Mouse (Mus musculus) frontal cortex, postnatal 36 days (tissue): Measurements from ENCODE around the gene Als2cr12.
"Not testable (repeated sequence)": the region's sequence is repeated elsewhere in the genome, so short reads cannot be mapped to it uniquely, and the experiment has no call there.

Experiments
- DNase-seq, 2 experiments: peaks; one replicate each; pipeline ENCODE4 v3.0.0; 2022; ENCODE audit warnings: low spot score in 2 of 2

Gene Als2cr12

DNA sequence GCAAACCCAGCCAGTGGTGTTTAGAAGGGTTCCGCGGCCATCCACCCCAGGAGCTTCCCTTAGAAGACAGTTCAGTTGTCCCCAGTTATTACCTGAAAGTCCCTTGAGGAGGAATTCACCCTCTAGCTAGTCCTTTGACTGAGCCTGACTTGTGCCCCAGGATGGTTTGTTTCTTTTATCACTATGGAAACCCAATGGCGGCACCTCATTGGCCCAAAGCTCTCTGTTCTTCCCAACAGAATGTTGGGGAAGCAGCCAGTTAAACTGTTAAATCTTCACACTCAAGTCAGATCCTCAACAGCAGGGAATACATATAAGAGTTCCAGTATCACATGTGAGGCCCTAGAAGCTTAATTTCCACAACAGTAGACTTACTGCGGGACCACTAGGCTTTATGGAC, at the start of gene Als2cr12:
Als2cr12 (minus strand) TSS at position 180 of the 400 bp plus-strand sequence.
- not testable (repeated sequence) for DNase-seq

DNA sequence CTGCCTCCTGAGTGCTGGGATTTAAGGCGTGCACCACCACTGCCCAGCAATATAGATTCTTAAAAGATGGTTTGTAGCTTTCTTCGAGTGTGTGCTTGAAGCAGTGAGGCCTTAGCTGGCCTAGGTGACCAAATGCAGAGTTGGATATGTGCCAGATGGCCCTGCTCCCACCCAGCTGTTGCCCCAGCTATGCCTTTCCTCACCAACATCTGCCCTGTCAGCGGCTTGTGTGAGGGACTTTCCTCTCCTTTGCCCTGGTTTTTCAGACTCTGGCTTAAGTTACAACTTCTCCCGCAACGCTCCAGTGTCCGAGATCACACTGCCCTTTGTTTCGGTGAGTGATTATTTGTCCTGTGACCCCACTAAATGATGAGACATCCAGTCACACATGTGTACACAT, 48.9 kb upstream of the Als2cr12 start:
- DNase-seq: no peak

DNA sequence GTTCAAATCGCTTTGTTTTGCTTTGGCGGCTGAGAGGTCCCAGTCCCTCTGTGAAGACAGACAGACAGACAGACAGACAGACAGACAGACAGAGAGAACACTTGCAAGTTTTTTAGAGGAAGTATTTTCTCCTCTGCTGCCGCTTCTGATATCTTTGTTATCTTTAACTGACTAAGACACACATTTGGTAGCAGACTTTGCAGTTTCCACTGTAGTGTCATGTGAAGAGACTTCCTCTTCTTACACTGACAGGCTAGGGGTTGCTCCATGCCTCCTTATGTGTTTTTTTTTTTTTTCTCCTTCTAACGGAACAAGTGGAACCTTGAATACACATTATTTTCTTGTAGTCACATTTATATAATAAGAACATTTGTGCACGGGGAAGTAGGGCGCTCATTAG, 47.5 kb upstream of the Als2cr12 start:
- no peak for DNase-seq

DNA sequence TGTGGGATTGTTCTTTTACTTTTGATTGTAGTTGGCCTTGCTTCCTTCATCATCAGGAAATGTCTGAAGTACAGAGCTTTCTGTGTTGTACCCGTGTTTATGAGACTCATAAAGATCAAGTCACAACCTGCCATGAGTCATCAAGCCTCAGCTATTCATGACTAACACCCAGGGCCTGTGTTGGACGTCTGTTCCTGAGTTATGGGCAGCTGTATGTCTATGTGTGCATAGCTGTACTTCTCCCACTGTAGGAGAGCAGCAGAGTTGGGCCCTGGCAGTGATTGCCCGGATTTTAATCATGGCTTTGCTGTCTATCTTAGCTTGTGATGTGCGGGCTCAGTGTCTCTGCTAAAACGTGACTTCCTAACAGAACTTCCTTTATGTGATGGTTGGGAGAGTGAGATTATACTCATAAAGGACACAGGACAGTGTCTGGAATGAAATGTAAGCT, 46.8 kb upstream of the Als2cr12 start:
- DNase-seq: no peak

DNA sequence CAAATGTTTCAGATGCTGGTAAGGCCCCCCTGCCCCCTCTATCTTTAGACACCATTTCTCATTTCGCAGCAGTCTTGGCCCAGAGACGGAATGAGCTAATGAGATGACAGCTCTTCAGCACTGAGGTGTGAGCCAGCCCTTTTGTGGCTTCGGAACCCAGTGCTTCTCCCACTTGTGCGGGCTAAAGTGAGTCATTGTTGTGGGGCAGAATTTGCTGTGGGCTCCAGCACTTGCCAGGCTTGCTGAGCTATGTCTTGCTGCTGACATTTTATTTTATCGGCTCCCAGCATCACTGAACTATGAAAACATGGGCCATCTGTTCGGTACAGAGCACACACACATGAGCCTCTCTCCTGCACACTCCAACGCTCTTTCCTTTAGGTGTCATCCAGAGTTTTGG, 43.7 kb upstream of the Als2cr12 start:
- peak; percentile 74 to 85 for DNase-seq

DNA sequence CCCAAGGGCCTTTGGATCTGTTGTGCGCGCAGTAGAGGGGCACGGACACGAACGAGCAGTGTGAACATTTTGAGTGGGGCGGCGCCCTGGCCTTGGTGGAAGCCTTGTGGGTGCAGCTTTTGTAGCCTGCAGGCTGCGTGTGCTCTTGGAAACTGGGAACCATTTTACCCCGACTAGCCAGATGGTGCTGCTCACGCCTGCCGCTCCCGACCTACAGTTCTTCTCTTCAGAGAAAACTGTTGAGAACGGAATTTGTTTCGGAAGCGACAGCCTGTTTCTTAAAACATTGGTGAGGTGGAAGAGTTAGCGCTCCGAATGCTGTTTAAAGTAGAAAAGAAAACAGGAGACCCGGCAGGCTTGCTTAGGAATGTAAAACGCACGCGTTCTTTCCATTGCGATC, 41.2 kb upstream of the Als2cr12 start:
- peak; percentile 64 to 87 for DNase-seq

DNA sequence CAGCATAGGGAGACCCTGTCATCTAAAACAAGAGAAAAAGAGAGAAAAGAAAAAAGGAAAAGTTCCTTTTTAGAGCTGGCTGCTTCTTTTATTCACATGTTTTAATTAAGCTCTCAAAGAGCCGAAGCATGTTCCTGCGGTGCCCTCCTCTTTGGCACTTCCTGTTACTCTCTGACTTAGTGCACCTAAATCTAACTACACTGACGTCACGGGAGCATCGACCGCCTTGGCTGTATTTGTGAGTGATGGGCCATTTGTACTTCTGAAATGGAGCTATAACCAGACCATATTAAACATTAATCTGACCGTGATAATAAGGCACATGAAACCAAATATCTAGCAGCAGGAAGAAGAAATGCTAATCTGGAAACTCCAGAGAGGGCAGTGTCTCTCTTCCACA, 40.2 kb upstream of the Als2cr12 start:
- no peak for DNase-seq

DNA sequence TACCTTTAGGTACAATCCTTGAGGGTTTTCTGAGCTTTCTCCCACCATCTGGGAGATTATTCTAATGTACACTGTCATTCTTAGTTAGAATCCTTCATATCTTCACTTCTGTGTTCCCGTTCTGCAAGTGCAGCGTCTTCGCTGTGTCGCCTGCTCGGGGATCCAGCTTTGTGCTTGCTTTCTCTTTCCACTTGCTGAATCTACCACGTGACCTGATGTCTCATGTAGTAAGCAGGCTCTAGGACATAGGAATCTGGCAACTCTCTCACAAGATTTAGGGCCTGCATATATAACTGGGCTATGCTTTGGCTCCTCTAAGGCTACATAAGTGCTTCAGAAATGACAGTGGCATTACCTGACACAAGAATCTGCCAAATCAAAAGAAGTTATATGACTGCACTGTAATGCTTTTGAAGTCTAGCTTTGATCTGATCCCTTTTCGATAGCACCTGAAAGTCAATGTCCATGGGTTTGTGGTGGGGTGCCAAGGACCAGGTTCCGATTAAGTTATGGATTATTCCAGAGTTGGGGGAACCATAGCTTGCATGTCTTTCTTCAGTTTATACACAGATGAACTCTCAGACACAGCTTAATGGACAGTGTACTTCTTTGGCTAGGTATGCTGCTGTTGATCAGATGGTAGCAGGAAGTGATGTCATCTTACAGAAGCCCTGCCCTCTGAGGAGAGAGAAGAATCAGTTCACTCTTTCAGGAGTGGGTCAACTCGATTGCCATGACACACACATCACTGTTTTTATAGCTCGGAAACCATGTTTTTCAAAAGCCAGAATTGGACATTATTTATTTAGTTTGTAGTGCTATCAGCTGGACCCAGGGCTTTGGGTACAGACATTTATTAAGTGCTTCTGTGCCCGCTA, 38.5 kb upstream of the Als2cr12 start:
- no peak for DNase-seq

DNA sequence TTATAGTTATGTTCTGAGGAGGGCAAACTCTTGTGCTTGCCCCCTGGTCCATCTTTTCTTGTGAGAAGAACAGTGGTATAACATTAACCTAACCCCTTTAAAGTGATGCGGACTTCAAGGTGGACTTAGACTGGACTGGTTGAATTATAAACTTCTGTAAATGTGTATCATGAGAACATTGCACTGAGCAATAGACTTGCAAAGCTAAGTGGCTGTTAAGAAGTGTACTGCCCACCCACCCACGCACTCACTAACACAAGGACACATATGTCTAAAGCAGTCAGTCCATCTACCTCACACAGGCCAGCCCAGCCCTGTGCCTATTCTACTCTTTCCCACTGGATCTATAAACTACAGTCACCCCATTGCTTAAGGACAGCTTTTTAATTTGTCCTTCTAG, 37.8 kb upstream of the Als2cr12 start:
- DNase-seq: no peak

DNA sequence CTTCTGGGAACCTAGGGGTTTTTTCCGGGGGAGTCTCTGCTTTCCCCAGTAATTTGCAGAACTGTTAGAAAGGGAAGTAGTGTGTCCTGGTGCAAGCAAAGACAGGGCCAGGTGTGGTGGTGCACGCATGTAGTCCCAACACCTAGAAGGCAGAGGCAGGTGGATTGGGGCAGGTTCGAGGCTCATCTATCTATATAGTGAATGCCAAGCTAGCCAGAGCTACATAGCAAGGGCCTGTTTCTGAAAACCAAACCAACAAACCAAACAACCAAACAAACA, 32.7 kb upstream of the Als2cr12 start:
- no peak for DNase-seq

DNA sequence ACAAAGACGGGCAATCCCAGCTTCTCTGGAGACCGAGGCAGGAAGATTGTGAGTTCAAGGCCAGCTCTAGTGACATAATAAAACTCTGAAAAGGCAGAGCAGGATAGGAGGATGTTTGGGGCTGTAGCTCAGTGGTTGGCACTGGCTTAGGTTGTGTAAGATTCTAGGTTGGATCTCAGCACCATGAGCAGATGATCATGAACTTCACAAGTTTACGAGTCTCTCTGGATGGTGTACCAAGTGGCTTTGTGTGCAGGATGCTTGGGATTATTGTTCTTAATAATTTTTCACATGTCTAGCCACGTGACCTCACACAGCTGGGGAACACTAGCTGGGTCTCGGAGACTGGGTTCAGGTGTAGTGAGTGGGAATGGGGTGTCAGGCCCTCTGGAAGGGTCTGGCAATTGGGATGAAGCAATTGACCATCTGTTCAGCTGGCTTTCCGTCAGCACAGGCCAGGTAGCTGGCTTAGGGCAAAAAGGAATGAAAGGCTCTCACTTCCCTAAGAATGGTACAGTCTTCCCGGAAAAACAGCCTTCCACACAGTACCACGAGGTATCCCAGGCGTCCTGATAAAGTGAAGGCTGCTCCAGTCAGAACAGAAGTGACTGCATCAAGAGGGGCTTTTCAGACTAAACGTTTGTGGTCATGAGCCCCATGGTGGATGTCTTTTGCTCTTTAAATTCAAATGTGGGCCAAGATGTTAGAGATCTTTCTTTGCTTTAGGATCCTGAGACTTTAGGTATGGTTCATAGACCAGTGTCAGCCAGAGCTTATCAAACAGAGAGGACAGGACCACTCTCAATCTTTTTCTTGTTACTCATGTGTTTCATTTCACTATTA, 32.2 kb upstream of the Als2cr12 start:
- DNase-seq: no peak

DNA sequence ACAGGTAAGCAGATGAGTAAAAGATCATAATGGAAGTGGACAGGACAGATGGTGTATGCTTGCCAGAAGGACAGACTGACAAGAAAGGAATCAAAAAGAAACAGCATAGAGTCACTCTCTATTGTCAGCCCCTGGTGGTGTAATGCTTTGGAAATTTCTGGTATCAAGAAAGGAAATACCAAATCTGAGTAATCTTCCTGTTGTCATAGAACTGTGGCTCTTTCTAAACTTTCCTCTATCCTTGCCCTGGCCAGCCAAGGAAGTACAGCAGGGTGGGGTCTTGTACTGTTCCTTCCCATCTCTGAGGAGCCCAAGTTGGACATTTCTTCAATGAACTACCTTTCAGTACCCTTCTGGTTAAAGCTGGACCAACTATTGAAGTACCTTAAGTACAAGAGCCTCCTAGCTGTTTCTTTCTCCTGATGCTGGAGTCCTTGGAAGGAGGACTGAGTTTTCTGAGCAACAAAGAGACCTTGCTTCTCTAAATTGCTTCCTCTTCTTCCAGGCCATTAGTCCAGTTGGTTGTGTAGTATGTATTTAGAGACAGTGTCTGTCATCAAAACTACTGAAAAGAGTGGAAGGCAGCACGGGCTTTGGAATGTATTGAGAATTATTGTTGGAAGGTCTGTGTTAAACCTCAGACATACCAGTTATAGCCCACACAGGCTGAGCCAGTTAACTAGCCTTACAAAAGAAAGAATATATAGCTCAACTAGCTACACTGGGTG, 31.4 kb upstream of the Als2cr12 start:
- DNase-seq: no peak

DNA sequence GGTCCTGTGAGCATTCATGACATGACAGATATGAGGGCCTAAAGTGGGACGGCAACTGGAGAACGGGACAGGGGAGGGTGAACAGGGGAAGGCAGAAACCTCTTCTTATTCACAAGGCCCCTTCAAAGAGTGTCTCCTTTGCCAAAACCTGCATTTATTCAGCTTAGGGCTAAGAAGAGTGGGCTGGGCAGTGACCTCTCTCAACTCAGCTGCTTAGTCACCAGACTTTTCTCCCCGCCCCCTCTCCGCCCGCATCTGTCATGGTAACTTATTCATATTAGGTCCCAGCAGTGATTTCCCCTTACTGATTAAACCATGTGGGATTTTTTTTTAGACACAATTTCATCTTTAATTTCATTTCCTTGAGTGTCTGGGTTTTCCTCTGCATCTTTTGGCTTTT, 30.0 kb upstream of the Als2cr12 start:
- no peak for DNase-seq

DNA sequence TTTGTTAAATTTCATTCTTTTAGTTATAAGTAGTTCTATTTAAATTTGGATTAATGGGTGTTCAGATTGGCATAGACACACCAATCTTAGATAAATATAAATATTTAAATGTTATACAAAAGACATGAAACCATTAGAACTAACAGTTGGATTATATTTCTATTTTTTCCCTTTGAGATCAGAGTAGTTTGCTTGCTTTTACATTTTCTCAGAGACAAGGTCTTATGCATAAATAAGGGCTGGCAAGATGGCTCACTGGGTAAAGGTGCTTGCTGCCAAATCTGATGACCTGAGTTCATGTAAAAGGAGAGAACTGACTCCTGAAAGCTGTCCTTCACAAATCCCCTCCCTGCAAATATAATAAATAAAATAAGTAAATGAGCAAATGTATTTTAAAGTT, 29.3 kb upstream of the Als2cr12 start:
- DNase-seq: no peak

DNA sequence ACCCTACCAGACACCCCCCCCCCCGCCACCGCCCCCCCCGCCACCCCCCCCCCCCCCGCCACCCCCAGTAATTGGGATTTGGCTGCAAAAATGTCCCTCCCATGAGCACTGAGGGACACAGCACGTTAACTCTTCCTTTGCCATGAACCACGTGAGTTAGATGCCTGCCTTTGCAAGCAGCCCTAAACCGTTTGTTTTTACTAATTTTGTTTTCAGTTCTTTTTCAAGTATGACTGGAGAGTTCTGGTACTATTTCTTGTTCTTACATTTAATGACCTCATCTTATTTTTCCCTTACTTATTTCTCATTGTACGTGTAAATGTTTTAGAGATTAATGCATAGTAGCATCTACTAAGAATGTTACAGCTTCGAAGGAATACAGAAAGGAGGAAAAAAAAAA, 28.7 kb upstream of the Als2cr12 start:
- no peak for DNase-seq

DNA sequence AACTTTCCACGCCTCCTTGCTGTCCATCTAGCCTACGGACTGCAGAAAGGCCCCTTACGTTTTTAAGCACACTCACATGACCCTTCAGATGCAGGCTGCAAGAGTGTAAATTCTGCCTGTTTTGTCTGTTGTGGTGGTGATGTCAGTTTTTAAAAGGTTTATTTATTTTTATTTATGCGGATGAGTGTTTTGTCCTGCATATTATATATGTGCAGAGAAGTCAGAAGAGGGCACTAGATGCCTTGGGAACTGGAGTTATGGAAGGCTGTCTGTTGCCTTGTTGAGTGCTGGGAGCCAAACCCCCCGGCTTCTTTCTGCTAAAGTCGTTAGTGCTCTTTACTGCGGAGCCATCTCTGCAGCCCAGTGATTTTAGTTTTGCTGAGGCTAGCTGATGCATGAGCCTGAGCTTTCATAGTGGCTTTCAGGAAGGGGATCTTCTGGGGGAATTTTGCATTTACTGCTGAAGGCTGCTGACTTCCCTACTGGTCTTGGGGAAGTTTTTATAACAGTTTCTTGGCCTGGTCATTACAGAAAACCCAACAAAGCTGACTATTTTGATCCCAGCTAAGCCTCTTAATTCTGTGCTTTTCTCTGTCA, 28.1 kb upstream of the Als2cr12 start:
- DNase-seq: no peak

DNA sequence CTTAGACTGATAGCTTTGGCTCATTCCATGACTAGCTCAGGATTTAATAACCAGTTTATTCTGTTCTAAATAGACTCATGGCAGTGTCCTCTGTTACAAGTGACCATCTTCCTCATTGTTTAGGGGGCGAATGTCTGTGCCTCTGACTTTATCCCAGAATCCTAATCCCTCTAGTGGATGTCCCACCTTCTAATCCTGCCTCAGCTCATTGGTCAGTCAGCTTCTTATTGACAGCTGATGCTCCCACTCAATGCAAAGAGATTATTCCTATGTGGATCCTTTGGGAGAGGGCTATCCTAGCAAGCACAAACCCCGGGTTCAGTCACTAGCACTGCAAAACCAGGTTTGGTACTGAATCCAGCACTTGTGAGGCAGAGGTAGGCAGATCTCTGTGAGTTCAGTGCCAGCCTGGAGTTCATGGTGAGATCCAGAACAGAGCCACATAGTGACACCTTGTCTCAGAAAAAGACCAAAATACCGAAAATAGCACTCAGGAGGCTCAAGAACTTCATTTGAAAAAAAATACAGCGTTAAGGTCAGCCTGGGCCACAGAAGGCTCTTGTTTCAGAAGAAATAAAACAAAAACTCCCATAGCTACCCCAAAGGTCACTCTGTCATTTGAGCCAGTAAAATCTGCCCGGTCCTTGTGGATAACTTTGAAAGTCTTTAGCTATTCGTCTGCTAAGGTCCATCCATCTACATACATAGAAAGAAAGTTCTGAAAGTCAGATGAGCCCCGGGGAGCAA, 27.4 kb upstream of the Als2cr12 start:
- DNase-seq: no peak

DNA sequence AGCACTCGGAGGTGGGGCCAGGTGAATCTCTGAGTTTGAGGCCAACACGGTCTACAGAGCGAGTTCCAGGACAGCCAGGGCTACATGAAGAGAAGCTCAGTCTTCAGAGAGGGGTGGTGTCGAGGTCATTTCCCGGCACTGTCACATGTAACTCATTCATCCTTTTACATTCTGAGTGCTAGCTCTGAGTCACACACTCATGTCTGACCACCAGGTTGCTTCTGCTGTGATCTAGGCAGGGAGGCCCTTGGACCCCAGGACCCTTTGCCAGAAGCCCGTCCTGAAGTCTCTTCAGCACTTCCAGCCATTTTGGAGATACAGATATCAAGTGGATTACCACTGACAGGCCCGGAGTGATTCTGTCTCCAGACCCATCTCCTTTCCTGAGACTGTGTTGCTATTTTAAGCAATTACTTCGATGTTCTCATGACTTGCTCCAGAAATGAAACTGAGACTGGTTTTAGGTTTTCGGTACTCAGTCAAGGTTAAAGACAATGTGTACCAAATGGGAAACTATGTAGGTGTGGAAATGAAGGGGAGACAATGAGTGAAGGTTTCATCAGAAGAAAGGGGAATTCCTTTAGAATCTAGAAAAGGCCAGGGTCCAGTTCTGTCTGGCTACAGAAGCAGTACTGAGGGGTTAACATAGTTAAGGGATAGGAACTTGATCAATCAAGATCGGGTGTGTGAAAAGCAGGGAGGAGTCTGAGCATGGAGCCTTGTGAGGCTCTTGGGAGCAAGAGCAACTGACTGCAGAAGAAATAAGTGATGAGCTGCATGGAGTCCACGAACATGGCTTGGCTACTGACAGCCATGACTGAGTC, 26.5 kb upstream of the Als2cr12 start:
- no peak for DNase-seq

DNA sequence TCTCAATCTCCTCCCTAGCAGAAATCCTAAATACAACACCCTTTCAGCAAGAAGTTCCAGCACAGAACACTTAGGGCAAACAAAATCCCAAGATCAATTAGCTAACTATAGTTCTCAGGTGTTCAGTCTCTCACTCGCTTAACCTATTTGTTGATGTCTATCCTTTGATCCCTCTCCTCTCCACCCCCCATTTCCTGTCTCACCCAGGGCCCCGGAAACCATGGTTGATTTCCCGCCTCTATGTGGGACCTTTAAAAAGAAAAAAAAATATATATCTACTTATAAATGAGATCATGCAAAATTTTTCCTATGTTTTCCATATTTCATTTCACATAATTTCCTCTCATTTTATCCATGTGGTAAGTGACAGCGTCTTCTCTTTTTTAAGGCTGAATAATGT, 25.2 kb upstream of the Als2cr12 start:
- DNase-seq: no peak

DNA sequence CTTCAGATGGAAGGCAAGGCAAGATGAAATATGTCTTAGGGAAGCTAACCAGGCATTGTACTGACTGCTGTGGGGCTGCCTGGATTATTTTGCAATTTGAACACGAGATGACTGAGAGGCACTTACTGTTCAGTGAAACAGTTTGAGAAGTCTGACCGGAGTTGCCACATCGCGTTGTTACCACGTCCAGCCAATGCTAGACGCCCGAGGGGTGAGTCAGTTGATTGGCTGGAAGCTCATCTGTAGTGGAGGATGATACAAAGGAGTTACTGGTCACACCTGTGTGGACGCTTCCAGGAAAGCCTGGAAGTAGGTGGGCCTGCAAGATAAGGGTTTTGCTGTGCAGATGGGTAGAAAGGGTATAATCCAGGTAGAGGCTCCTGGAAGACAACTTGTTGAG, 24.3 kb upstream of the Als2cr12 start:
- no peak for DNase-seq
